Mouse (Mus musculus) sigmoid colon, adult 10 weeks (tissue): ENCODE results near the gene Fam49a. TPM values are rescaled to one million over a fixed set of nuclear protein-coding genes. Genes with fewer than 3 reads are reported as not detected.

ENCODE experiments used
- polyA plus RNA-seq: library from polyadenylated mRNA; stranded (reverse); fragments of 350-450 nt; fragmentation: Illumina TruSeq; extraction: RNeasy Lipid Tissue Mini Kit (QIAGEN cat#74804); gene quantifications from one replicate; pipeline ENCODE4 v1.2.3, GENCODE M21; 2014; ENCODE audit warnings: low read depth, low replicate concordance

Fam49a gene
- polyA plus RNA-seq = 20.5 TPM

GRCm38 (mm10) chr12:12261987-12262971 lies at the start of gene Fam49a:
TSS of gene Fam49a (plus strand) at chr12:12262139.

